Mouse (Mus musculus) stomach, embryonic 15.5 days (tissue): ENCODE data around the gene Chat. TPM values are rescaled to one million over a fixed set of nuclear protein-coding genes. Genes with fewer than 3 reads are reported as not detected.

Experiments
- ATAC-seq: fragments of 200-750 bp; cut with Nextera tagmentation; 2 replicates; pipeline ENCODE4 v1.8.0; 2017; ENCODE audit warnings: low read depth, moderate number of reproducible peaks, moderate TSS enrichment; ENCODE audit not compliant: insufficient read depth, low FRiP score
- H3K27ac ChIP-seq: fragments of 300-500 bp; sonication (generic); 2 replicates; pipeline ENCODE4 v1.5.1; 2015; ENCODE audit warnings: mild to moderate bottlenecking, inconsistent platforms
- H3K27me3 ChIP-seq: fragments of 300-500 bp; sonication (generic); replicated peaks from 2 replicates; pipeline ENCODE4 v1.6.1; 2015; ENCODE audit warnings: inconsistent platforms
- H3K36me3 ChIP-seq: fragments of 300-500 bp; sonication (generic); 2 replicates; pipeline ENCODE4 v1.6.1; 2015; ENCODE audit warnings: inconsistent platforms
- H3K4me1 ChIP-seq: fragments of 300-500 bp; sonication (generic); 2 replicates; pipeline ENCODE4 v1.6.1; 2015; ENCODE audit warnings: inconsistent platforms
- H3K4me2 ChIP-seq: fragments of 300-500 bp; sonication (generic); 2 replicates; pipeline ENCODE4 v1.6.1; 2015; ENCODE audit warnings: mild to moderate bottlenecking, inconsistent platforms
- H3K4me3 ChIP-seq: fragments of 300-500 bp; sonication (generic); replicated peaks from 2 replicates; pipeline ENCODE4 v1.5.1; 2015; ENCODE audit warnings: inconsistent platforms
- H3K9ac ChIP-seq: fragments of 300-500 bp; sonication (generic); 2 replicates; pipeline ENCODE4 v1.6.1; 2015; ENCODE audit warnings: inconsistent platforms
- H3K9me3 ChIP-seq: fragments of 300-500 bp; sonication (generic); 2 replicates; pipeline ENCODE4 v1.6.1; 2016; ENCODE audit warnings: inconsistent platforms
- WGBS: fragments of 180-500 bp; shearing (Covaris S2); methylation state at CpG from one replicate; pipeline ENCODE4 v1.1.7; 2015; 5-methylcytosine and 5-hydroxymethylcytosine counted together
- polyA plus RNA-seq: library from polyadenylated mRNA; unstranded; fragments of >200 nt; fragmentation: Nextera tagmentation; extraction: Ambion mirVana; gene quantifications from 2 replicates; pipeline ENCODE4 v1.2.1, GENCODE M21; 2015

Gene Chat
- polyA plus RNA-seq, 1 experiment from 2014 or later, result 0.91 TPM

DNA sequence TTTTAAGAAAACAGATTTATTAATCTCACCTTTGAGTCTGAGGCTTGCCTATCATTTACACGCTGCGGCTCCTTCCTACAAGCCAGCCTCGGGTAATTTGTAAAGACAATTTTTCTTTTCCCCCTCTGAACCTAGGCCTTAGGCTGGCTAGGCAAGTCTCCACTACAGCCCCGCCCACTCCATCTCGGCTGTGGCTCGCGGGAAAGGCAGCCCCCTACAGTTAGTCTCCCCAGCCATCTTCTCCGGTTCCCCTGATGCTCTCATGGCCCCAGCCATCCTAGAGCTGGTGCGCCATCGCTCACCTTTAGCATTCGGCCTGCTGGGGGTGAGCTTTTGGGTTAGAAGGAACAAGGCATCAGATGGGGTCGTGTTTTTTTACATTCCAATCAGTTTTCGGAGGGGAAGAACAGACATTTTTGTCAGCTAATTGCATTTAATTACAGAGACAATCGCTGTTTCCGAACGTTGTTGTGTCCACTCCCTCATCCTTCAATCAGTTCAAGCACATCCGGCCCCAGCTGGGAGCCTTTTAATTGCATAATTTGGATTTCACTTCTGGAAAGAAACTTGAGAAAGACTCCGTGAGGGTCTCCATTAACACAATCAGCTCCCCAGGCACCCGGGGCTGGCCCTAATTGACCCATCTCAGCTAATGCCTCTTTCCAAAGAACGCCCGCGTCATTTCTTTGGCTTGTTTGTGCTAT is 86.2 kb downstream of the Chat start:
- H3K4me1 ChIP-seq, result no peaks in the 10 kb centered on the region
- H3K27me3 ChIP-seq, result peaks cover 9% of the 10 kb centered on the region; the same call in 1 of the 2 replicates
- no peak overlapping the region for H3K4me2 ChIP-seq
- H3K36me3 ChIP-seq, result no peaks in the 10 kb centered on the region
- 13% methylated on average over 22 of the region's 22 CpGs for WGBS
- no peak for ATAC-seq
- H3K9me3 ChIP-seq, result no peaks in the 10 kb centered on the region
- no peak overlapping the region for H3K27ac ChIP-seq
- no peak overlapping the region for H3K9ac ChIP-seq
- no peak overlapping the region for H3K4me3 ChIP-seq

DNA sequence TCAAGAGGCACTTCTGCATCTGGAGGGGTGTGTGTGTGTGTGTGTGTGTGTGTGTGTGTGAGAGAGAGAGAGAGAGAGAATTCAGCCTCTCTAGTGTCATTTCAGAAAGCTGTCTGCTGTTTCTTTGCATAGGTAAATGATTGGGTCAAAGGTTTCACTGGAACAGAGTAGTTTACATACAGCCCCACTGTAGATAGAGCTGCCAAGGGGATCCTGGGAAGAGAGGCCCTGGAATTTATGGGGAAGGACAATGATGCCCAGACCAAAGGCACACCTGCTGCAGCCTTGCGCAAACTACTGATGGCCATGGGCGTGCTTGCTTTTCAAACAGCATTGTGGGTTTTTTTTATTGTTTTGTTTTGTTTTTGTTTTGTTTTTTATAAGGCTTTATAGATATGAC is 93.3 kb downstream of the Chat start:
- WGBS, result 61% methylated on average over 2 of the region's 2 CpGs
- Histone ChIP-seq H3K4me1 (no peaks in the 10 kb centered on the region), H3K9ac (no peak overlapping the region), H3K27me3 (no peaks in the 10 kb centered on the region), H3K4me2 (no peak overlapping the region), H3K9me3 (no peaks in the 10 kb centered on the region), H3K27ac (no peak overlapping the region), H3K4me3 (no peak overlapping the region), H3K36me3 (no peaks in the 10 kb centered on the region)
- no peak for ATAC-seq

DNA sequence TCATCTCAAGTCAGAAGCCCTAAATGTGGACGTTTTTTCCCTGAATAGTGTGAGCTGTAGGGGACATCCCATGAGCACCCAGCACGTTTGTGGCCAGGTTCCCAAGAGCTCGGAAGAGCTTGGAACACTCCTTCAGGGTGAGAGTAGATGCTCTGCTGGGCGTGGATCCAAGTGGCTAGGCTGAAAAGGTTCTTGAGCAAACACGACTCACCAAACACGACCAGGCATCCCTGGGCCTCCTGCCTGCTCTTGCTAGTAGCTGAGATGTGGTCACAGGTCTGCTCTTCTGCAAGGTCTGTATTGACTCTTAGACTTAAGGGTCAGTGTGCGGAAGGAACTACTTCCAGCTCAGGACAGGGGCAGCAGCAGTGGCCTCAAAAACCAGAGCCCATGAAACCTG is 96.0 kb downstream of the Chat start:
- Histone ChIP-seq H3K27me3 (no peaks in the 10 kb centered on the region), H3K9ac (no peak overlapping the region), H3K4me3 (no peak overlapping the region), H3K27ac (no peak overlapping the region), H3K4me1 (no peaks in the 10 kb centered on the region), H3K9me3 (no peaks in the 10 kb centered on the region), H3K4me2 (no peak overlapping the region), H3K36me3 (no peaks in the 10 kb centered on the region)
- WGBS, result 56% methylated on average over 7 of the region's 7 CpGs
- no peak for ATAC-seq

DNA sequence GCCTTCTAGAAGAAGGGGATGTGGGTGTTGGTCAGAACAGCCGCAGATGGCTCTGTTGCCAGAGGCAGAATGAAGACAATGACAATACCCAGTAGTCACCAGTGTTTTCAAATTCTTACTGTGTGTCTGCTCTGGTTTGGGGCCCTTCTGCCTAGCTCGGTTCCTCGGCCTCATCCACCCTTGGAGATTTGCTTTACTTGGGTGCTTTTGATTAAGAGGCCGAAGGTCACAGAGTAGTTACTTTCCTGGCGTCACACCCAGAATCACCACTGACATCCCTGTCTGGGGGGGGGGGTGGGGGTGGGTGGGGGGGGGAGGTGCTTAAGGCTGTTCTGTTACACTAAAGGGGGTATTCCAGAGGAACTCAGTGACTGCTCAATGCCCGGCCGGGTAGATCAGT is 101.4 kb downstream of the Chat start:
- H3K27ac ChIP-seq, result no peak overlapping the region
- no peaks in the 10 kb centered on the region for H3K4me1 ChIP-seq
- H3K4me2 ChIP-seq, result no peak overlapping the region
- H3K9me3 ChIP-seq, result no peaks in the 10 kb centered on the region
- ATAC-seq, result no peak
- H3K4me3 ChIP-seq, result no peak overlapping the region
- no peaks in the 10 kb centered on the region for H3K36me3 ChIP-seq
- WGBS, result 53% methylated on average over 7 of the region's 7 CpGs
- H3K27me3 ChIP-seq, result no peaks in the 10 kb centered on the region
- H3K9ac ChIP-seq, result no peak overlapping the region

Other genes starting within 250 kb of the Chat start
- 11.9 and 12.3 TPM in 2 replicates for gene Ogdhl, start 144.0 kb downstream of the Chat start, polyA plus RNA-seq
- gene 1700024G13Rik, start 77.6 kb downstream of the Chat start, polyA plus RNA-seq, result 0.15 TPM in 1 of 2 replicates, not detected in the other
- gene Slc18a3, start 1.1 kb downstream of the Chat start, polyA plus RNA-seq, result 6.3 and 6.9 TPM in 2 replicates
- 14.3 and 16.8 TPM in 2 replicates for gene Ercc6, start 47.5 kb upstream of the Chat start, polyA plus RNA-seq
- 0.86 and 0.93 TPM in 2 replicates for gene Prrxl1, start 133.4 kb upstream of the Chat start, polyA plus RNA-seq
- 0.26 and 0.30 TPM in 2 replicates for gene 3425401B19Rik, start 219.3 kb upstream of the Chat start, polyA plus RNA-seq